Mouse (Mus musculus): ENCODE measurements at regions not wholly inside any gene's neighbourhood (a gene's known extent, or its start where the extent isn't known, plus 50 kb on each side); places are given as distances from the start of the nearest gene placed in this dataset.
A peak's percentile ranks its signal among the peaks of the same experiment; 100 is the strongest.

DNA sequence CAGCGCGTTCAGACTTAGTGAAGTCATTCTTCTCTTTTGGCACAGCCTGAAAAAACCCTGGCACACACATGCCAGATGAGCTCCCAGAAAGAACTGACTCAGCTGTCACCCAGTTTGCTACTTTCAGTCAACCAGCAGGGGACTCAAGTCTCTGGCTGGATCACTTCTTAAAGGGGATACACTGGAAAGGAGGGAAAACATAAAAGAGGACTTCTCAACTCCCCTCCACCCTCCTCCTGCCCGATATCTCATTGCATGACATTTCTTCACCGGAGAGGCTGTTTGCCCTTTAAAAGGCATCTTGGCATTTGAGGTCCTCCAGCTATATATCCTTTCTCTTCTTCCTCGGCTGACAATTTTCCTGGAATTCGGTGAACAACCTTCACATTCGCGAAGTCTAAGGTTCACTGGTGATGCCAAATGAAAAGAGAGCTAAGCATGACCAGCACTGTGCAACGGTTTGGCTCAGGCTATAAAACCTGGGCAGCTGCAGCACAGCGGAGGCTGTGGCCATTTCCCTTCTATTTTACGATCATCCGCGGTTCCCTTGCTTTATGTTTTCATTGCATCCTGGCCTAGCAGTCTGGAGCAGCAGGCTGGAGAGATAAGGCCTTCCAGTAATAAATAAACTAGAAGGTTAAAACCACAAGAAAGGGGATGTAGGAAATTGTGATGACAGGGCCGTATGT is 313.6 kb downstream of the Ndufa4 start:
- 0 out of 2 replicates have a peak, but pooled peaks have one; percentile 3 for TF ChIP-seq CTCF (IDR thresholded peaks at IDR 0.05; ENCODE audit: low read depth)
- no peak for TF ChIP-seq EP300 (IDR thresholded peaks at IDR 0.05; ENCODE audit: low read depth)

Measured in liver, postnatal 0 days (tissue).